Mouse (Mus musculus): Measurements from ENCODE around the gene Cog6. TPM values are rescaled to one million over a fixed set of nuclear protein-coding genes. Genes with fewer than 3 reads are reported as not detected.

Cog6 gene
- total RNA-seq (2015) (19.4 and 22.2 TPM in 2 replicates), total RNA-seq (2017) (23.6 and 28.9 TPM in 2 replicates)

DNA sequence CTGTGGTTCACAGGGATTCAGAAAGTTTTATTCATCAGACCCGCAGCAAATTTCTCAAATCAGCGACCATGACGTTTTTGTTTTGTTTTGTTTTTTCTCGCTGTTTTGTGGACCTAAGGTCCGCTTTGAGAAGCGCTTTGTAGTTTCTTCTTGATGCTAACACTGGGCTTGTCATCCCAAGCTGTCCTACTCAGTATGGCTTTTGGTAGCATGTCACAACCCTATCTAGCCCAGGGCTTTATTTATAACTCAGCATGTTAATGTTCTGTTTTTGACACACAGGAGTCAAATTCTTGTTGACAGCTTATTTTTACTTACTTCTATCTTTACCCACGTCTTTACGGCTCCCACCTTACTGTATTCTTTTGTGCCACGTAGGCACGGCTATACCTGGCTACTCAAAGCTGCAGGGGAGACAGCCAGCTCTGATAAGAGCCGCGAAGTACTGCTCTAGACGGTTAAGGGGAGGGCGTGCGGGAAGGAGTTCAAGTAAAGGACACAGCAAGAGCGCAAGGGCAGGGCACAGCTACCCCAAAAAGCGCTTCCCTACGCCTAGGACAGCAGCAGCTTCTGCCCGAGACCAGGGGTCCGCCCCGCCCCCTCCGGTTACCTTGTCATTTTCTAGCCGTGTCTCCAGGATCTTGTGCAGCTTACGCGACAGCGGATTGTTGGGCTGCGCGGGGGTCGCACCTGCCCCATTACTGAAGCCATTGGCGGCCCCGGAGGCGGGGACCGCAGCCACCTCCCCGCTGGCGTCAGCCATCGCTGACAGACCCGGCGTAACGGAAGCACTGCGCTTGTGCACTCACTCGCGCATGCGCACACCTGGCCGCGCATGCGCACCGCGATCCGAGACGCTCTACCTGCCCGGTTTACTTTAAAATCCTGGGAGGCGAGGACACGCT is at the start of gene Cog6:
Gene Cog6 (minus strand): TSS at position 802 of the 905 bp plus-strand sequence.
- ATAC-seq (replicated peaks; ENCODE audit: poor library complexity): peak; percentile 96

DNA sequence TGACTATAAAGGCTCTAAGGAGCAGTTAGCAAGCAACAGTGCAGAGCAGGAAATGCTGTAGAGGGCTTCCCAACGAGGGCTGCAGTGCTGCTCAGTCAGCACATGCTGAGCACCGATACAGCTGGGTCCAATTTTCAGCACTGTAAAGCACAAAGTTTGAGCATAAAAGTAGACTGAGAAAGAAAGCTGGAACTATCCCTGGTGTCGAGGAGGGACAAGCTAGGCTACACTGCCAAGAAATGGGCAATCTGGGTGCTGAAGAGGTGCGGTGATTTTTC is 49.0 kb upstream of the Cog6 start:
- no peak for ATAC-seq (replicated peaks; ENCODE audit: poor library complexity)

DNA sequence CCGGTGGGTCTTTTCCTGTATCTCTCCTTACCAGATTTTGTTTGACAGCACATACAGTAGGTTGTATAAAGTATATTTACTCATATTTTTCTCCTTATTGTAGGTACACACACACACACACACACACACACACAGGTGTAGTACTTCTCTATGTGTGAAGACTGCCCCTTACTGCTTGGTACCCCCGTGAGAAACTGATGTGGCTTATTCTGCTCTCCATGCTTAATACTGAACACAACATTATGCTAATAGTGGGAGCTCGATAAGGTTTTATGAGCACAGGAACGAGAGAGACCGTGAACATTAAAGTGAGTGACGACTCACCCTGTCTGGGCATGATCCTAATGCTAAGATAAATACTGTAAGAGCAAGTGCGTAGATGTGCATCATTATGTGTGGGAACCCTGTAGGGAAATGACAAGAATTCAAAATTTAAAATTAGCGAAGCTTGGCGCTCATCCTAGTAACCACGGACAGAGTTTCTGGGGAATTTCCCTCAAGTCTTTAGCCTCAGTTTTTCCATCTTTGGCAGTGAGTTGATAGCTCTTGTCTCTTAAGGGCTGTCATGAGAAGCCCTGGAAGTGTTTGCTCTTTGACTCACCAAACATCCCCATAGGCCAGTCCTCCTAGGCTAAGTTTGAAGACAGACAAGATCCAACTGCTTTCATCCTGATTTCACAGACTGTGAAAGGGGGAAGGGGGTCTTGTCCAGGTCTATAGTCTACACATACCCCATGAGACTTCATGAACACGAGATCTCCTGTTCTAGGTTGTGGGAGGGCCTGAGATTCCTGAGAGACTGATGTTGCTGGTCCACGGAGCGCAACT is 48.4 kb upstream of the Cog6 start:
- ATAC-seq (replicated peaks; ENCODE audit: poor library complexity): no peak

DNA sequence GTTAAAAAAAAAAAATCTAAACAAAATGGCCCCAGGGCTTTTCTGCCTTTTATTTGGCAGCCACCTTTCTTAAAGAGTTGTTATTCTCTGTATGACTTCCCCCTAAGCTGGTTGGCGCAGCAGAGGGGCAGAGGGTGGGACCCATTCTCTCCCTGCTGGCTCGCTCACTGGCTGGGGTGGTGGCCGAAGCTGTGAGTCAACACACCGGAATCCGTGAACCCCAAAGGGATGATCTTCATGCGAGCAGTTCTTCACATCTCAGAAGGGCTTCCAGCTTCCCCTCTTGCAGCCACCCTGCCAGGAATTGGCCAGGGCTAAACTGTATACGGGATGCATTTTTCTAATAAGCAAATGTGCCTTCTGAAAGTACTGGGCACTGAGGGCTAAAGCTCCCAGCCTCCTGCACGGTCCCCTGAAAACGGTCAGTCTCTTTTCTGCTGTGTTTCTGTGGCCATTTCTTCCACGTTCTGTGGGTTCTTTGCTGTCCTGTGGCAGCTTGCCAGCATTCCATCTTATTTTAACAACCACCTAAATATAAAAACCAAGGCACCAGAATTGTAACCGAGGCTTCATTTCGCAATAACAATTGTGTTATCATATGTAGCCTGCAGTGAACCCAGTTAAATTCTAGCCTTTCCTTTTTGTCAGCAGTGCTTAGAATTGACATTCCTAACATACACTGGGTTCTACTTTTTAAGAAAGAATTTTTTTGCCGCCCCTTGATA is 46.5 kb upstream of the Cog6 start:
- no peak for ATAC-seq (replicated peaks; ENCODE audit: poor library complexity)

DNA sequence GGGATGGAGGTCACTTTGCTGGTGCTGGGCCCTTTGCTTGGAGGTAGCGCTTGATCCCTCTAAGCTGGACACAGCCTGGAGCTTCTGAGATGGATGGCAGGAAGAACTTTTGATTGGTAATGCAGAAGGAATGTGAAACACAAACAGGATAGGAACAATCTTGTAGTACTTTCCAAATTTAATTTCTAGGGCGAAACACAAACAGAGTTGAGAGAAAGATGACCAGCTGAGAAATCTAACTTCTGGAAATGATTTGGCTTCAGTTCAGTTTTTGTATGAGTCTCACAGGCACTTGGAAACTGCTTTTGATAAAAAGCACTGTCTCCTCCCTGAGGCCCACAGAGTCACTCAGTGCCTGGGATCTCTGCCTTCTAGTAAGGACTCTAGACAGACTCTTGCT is 42.9 kb upstream of the Cog6 start:
- ATAC-seq (replicated peaks; ENCODE audit: poor library complexity): no peak

DNA sequence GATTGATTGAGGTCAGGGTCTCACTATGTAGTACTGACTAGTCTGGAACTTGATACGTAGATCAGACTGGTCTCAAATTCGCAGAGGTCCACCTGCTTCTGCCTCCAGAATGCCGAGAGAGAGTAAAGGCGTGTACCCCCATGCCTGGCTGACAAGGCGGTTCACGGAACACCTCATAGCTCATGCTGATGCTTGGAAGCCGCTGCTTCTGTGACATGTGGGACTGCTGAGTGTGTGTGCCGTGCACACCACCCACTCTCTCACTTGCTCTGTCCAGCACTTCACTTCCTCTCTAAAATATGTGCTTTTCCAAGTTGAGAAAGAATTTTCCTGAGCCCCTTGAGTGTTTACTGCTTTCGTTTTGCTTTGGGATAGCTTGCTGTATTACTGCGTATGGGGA is 39.4 kb upstream of the Cog6 start:
- no peak for ATAC-seq (replicated peaks; ENCODE audit: poor library complexity)

DNA sequence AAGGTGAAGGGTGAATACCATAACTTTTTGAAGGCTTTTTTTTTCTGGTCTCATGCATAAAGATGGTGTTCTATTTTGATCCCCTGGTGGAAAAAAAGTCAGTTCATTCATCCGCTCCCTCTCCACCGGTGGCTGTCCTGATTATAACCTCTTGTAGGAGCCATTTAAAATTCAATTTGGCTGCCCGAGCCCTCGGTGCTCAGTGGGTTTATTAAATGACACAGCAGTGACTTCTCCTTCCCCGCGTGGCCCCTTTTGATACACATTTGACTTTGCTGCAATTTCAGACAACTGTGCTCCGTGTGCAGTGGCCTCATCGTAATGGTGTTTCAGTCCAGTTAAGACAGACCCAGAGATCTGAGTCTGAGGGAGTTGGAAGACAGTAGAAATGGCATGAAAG is 35.3 kb upstream of the Cog6 start:
- no peak for ATAC-seq (replicated peaks; ENCODE audit: poor library complexity)

DNA sequence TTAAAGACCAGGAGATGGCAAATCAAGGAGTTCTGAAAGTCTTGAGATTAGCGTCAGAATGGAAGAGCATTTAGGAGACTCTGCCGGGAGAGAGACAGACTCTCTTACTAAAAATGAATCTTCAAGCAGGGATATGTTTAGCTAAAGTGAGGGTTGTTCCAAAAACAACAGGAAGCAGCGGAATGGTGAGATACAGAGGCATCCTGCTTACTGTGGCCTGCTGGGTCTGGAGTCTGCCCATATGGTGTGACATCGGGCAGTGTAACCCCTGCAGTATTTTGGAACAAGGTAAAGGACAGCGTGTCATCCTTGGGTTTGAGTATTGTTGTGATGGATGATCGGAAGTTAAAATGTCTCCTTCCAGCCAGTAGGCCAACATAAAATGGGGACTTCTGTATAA is 29.3 kb upstream of the Cog6 start:
- no peak for ATAC-seq (replicated peaks; ENCODE audit: poor library complexity)

DNA sequence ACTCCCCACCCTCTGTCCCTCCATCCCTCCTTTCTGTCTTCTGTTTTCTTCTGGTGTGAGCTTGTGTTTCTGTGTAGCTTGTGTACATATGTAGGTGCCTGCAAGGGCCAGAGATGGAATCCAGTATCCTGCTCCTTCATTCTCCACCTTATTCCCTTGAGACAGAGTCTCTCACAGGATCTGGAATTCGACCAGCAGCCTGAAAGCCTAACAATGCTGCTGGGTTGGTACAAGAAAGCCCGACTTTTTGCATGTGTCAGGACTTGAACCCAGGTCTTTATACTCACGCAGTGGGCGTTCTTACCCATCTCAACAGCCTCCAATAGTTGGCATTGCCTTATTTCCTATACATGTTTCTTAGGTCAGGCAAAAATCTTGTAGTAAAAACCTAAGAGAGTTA is 28.7 kb upstream of the Cog6 start:
- ATAC-seq (replicated peaks; ENCODE audit: poor library complexity): no peak

DNA sequence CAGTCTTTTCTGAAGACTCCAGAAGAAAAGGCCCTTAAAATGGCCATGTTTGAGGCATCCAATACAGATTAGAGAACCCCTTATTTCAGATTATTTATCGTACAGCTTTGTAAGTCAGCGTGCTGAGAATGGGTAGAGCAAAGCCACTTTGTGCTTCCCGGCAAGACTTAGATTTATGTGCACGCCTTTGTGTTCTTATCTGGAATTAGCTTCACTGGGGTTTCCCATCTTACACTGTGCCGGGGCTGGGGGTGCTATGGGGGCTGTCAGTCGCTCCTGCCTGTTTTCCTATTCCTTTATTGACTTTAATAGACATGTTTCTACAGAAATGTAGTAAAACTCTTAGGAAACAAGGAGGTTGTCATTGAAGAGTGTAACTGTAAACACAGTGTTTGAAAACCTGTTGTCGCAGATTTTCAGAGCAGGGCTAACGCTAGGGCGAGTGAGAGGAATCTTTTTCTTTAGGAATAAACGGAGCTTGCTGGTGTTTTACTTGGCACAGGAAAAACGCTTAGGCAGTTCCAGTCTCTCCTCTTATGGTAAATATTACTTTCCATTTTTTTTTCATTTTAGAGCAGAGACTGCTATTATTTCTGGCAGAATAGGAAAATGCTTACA is 27.8 kb upstream of the Cog6 start:
- ATAC-seq (replicated peaks; ENCODE audit: poor library complexity): no peak

DNA sequence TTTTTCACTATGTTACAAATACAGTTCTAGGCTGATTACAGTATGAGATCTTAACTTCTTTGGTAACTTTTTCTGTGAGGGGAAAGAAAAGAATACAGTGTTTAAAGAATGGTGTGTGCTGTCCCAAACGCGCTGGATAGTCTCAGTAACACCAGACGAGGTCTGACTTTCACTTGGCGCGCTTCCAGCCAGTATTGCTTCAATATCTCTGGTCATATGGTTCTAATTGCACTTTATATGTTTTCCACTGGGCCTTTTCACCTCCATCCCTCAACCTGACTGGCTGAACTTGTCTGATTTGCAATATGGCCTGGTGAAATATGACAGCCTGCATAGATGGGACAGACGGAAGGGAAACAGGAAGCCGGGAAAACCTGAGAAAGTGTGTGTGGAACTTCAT is 27.2 kb upstream of the Cog6 start:
- no peak for ATAC-seq (replicated peaks; ENCODE audit: poor library complexity)

DNA sequence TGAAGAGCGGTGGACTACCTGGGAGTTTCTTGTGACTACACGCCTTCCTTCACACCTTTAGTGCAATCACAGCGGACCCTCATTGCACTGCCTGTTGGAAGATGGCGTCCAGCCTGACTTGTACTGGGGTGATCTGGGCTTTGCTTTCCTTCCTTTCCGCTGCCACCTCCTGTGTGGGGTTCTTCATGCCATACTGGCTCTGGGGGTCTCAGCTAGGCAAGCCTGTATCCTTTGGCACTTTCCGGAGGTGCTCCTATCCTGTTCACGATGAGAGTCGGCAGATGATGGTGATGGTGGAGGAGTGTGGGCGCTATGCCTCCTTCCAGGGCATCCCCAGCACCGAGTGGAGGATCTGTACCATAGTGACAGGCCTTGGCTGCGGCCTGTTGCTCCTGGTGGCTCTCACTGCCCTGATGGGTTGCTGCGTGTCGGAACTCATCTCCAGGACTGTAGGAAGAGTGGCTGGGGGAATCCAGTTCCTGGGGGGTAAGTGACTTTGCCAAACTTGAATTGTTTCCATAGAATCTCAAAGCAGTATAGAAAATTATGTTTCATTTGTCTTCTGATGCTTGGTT is 26.3 kb upstream of the Cog6 start:
- ATAC-seq (replicated peaks; ENCODE audit: poor library complexity): no peak

DNA sequence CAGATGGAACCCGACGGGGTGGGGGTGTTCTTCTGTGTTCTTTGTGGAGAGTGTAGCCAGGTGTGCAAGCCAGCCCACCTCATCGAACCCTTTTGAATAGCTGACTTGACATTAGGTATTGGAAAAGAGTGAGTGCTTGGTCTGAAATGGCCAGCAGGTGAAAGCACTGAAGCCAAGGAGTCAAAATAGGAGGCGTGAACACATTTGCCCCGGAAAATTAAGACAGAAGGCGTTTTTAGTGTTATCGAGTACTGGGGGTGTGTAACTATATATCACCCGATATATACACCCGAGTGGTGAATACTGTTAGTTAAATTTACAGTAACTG is 25.2 kb upstream of the Cog6 start:
- ATAC-seq (replicated peaks; ENCODE audit: poor library complexity): no peak

DNA sequence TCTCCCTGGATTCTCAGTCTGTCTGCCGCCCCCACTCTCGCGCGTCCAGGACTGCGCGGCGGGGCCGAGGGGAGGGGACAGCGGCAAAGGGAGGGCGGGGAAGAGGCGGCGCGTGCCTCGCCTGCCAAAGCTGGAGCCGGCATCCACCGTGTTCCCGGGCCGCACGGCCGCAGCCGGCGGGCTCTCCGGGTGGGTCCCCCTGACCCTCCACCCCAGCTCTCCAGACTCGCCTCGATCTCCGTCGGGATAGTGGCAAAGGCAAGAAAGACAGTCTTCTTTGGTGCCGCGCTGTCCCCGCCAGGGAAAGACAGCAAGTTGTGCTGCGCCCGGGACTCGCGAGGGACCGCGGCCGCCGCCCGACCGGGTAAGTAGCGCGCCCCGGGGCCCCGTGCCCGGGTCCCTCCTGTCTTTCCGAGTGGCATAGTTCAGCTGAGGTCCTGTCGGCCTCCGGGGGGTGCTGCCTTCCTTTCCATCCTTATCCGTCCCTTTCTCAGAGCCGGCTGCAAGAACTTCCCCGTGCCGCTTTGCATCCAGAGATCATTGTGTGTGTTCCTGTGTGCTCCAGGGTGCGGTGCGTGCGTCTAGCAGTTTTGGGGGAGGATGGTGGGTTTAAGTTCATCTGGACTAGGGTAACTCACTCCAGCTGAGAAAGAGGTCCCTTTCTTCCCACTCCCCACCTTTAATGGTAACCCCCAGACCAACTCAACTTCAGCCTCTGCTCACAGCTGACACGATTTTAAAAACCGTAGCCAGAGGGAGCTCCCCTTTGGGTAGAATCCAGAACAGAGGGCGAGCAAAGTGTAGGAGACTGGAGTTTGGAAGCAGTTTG is 24.6 kb upstream of the Cog6 start, which contains the start of gene Lhfp:
Gene Lhfp (plus strand): TSS at position 118 of the 829 bp plus-strand sequence.
- ATAC-seq (replicated peaks; ENCODE audit: poor library complexity): peak; percentile 61

DNA sequence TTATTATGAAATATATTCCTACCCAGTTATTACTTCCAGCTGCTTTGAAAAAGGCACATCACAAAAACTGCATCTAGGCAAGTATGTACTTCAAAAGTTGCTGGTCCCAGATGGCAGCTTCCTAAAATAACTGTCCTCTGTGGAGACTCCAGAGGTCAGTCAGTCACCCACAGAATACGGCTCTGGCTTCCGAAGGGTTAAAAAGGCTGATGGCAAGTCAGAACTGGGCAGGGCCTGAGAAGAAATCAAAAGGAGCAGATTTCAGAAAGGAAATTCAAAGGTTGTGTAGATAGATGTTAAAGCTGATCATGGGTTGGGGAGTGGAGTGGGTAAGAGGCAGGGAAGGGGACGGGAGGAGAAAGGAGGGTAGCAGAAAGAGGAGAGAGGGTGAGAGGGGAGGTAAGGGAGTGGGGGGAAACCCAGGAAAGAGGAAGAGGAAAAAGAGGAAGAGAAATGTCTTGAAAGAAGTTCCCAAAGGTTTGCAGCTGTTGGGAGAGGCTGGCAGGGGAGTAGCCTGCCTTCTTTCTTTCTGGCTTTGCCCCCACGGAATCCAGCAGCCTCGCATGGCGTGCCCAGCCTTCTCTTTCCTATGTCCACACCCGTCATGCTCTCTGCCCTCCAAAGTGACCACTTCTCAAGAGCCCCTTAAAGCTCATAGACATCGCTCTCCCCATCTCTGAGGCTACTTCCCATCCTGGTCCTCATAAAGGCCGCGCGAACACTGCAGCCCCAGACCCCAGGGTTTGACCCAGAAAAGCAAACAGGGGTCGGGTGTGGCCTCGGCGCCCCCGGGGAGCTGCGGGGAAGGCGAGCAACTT is 23.8 kb upstream of the Cog6 start:
- ATAC-seq (replicated peaks; ENCODE audit: poor library complexity): peak; percentile 30; the same call in 1 of the 2 replicates

DNA sequence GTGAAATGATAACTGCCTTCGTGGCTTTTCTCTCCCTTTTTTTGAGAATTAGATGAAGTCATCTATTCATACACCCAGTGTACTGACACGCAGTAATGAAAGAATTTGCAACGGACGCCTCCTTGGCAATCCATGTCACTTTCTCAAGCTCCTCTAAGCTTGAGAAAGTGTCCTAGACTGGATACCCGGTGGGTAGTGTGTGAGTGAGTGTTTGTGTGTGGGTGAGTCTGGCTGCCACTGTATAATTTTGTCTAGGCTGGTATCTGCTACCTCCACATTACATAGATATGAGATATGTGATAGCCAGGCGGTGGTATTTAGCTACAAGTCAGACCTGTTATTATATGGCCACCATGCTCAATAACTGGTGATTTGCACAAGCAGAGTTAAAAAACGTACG is 22.7 kb upstream of the Cog6 start:
- no peak for ATAC-seq (replicated peaks; ENCODE audit: poor library complexity)

DNA sequence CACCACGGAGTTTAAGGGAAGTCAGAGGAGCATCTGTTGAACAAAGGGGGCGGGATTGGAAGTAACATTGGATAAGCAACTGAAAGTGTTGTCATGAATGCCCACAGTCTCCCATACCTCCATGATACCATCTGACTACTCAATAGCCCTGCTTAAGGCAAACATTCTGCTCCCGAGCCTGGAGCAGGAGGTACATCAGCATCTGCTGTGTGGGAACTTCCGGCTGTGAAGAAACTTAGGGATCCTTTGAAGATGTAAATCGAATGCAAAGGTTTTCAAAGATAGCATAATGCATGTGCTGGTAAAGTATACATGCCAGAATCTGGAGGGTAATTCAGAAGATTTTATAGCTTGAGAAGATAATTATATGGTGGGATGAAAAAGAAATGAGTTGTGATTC is 21.9 kb upstream of the Cog6 start:
- ATAC-seq (replicated peaks; ENCODE audit: poor library complexity): peak; percentile 15; the same call in 1 of the 2 replicates

DNA sequence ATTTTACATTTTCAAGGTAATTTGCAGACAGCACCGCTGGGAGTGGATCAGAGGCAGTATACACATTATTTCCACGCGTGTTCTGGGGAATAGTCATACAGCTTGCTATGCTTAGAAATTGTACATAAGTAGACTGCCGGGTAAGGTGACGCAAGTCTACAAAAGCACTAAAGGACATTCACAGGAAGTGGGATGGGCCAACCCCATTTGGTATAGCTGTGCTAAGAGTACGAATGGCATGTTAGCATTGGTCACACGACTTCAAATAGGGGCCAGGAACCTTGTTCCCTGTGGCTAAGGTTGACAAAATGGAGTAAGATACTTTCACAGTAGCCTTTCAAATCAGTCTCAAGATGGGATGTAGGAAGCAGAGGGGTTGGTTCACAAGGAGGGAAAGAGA is 19.9 kb upstream of the Cog6 start:
- ATAC-seq (replicated peaks; ENCODE audit: poor library complexity): peak; percentile 32; the same call in 1 of the 2 replicates

DNA sequence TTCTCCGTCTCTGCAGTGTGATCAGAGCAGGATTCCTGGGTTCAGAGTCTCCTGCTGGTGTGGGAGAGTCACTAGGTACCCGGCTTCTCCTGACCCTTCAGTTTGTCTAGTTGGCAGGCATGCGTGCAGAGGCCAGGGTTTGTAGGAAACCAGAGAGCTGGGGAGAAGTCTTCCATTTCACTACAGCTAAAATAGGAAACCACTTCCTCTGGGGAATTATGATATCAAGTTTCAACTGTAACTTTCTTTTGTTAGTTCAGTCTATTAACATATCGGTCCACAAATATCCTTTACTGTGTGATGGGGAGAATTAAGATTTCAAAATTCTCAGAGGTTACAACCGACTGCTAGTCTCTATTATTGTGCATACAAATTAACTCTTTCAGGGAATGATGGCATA is 19.0 kb upstream of the Cog6 start:
- ATAC-seq (replicated peaks; ENCODE audit: poor library complexity): no peak

All from megakaryocyte progenitor cell, adult 5-6 weeks (primary cell).